Mouse (Mus musculus): ENCODE data around the gene Dennd1a.

The Dennd1a gene

GRCm38 (mm10) chr2:38223759-38224158 is 63.4 kb downstream of the Dennd1a start:
- no peak for DNase-seq (ENCODE audit: low read depth)

GRCm38 (mm10) chr2:38221461-38221860 is 65.7 kb downstream of the Dennd1a start:
- DNase-seq (ENCODE audit: low read depth): no peak

DNA sequence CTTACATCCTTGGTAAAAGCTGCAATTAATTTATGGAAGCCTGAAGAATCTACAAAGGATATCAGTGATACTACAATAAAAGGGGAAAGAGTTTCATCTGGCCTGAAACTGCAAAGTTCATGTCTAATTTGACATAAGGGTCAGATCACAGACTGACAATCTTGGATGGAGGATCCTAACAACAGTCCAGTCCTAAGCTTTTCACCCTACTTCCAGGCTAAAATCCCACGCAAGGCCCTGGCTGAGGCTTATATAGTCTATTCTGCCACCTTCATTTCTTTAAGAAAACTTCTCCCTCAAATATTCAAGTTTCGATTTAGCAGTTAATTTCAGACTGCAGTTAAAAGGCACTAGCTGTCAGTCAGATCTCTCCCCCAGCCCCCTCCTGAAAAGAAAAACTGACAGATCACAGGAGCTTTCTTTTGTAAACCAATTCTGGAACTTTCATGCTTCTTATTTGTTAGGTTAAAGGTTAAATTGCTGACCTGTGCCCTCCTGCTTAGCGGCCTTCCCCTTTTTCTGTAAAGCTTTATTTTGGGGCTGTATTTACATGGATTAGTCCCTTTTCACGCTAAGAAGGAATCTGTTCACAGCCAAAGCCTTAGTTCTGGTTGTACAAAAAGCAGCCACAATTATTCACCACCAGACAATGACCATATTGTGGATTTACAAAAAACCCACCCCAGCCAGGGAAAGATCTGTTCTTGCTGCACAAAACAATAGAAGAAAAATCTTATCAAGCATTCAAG is 66.3 kb downstream of the Dennd1a start:
- DNase-seq (ENCODE audit: low read depth): no peak

DNA sequence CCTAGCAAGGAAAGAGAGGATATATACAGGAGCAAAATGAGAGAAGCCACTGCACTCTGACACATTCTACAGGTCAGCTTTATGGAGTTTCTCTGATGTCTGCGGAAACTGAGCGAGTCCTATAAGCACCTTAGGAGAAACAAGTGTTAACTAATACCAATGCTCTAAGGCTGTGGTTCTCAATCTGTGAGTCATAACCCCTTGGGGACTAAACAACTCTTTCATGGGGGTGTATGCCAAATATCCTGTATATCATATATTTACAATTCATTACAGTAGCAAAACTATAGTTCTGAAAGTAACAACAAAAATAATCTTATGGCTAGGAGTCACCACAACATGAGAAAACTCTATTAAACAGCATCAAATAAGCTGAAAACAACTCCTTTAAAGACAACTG is 67.5 kb downstream of the Dennd1a start:
- peak; percentile 37 for DNase-seq (ENCODE audit: low read depth)

DNA sequence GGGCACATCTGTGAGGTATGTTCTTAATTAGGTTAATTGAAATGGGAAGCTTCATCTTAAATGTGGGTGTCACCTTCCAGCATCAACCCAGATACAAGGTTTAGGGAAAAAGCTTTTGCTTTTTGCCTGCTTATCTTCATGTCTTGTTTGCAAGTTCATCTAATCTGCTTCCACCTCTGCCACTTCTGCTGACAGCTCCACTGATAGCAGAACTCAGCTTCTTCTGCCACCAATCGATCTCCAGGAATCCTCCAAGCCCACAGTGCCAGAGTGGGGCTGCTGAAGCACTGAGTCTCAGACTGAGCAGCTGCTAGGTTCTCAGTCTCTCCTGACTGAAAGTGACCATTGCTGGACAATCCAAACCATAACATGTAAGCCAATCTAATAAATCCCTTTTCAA is 74.1 kb downstream of the Dennd1a start:
- no peak for DNase-seq (ENCODE audit: low read depth)

- DNase-seq (ENCODE audit: low read depth): peak; percentile 42
Measured at GRCm38 (mm10) chr2:38211426-38211825, 75.8 kb downstream of the Dennd1a start.

DNA sequence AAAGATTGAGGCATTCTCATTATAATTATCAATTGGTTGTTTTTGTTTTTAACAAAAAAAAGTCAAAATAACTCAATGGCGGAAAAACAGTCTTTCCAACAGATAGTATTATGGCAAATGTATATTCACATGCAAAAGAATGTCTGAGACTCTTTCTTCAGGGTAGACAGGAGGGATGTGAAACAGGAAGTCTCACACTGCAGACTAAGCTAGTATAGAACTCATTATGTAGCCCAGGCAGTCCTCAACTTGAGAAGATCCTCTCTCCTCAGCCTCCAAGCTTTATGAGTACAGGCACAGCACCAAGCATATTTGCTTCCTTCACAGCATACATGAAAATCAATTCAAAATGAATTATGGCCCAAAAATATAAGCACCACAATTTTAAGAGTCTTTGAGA is 79.4 kb downstream of the Dennd1a start:
- no peak for DNase-seq (ENCODE audit: low read depth)

GRCm38 (mm10) chr2:38205281-38205680 is 81.9 kb downstream of the Dennd1a start:
- DNase-seq (ENCODE audit: low read depth): no peak

DNA sequence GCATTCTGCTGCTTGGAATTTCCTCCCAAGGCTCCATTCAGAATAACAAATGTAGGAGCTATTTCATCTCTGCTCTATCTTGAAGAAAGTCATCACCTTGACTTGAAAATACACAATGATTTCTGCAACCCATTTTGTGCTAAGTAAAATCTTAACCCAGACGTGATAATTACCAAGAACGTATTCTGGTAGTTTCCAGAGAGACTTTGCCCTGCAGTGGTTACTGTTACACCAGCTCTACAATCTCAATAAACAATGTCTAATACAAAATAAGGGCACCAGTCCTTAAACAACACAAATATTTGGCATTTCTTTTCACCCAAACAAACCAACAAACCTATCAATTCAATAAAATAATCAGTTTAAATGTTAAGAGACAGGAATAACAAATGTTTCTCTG is 82.5 kb downstream of the Dennd1a start:
- no peak for DNase-seq (ENCODE audit: low read depth)

GRCm38 (mm10) chr2:38198072-38198471 is 89.1 kb downstream of the Dennd1a start:
- no peak for DNase-seq (ENCODE audit: low read depth)

DNA sequence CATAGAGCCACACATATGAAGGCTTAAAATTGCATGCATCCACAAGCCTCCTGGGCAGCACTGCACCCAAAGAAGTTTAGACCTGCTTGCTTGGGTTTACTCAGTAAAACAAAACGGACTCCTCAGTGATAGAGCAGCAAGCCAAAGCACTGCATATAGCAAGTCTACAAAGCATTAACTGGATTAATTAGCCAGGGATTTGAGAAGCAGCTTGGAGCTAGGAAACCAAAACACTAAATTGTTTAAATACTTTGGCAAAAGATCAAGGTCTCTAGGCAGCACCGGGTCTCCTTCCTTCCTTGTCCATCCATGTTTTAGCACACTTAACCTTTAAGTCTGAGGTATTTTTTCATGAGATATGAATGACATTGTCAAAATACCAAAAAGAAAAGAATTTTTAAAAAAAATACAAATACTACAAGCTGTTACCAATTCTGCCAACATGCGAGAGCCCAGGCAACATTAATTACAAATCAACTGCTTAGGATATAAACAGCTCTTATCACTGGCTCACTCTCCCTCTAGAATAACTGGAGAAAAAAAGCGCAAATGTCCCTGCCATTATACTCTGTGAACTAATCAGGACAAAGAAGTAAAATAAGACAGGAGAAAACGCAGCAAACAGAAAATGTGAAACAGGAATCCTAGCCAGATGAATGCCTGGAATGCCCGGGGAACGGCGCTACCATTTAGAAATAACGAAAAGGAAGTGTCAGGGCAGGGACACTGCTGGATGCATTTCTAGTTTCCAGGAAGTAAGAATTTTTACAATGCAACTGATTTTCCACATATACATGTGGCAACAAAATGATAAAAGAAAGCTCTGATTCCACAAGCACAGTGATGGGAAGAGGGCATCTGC is 90.8 kb downstream of the Dennd1a start:
- DNase-seq (ENCODE audit: low read depth): no peak

DNA sequence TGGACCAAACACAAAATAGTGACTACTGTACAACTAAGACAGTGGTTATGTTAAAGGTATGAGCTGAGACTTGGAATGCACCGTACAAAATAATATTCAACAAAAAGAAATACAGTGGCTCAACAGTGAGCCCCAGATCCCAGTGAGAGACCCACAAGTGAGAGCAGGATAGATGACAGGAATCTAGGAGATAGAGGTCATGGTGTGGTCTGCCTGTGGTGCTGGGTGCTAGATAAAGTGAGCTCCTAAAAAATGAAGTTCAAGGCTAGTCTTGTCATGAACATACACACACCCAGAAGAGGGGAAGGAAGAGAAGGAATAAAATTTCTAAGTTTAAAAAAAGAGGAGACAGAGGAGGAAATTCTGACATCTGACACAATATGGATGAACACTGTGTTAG is 95.2 kb downstream of the Dennd1a start:
- DNase-seq (ENCODE audit: low read depth): no peak

GRCm38 (mm10) chr2:38191601-38192000 is 95.6 kb downstream of the Dennd1a start:
- no peak for DNase-seq (ENCODE audit: low read depth)

DNA sequence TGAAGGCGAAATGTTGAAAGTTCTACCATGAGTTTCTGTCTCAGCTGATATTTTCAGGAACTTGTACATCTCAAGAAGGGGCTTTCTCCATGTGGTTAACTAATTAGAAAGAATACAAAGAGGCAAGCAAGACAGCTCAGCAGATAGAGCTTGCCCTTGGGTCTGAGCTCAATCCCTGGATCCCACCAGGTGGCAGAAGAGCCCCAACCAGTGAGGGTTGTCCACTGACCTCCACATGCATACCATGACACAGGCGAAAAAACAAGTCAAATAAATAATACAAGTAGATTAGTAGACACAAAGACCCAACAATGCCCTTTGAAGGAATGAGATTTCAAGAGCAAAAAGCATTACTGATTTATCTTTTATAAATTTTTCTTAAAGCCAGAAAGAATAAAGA is 100.8 kb downstream of the Dennd1a start:
- peak; percentile 61 for DNase-seq (ENCODE audit: low read depth)

- DNase-seq (ENCODE audit: low read depth): no peak
Measured at GRCm38 (mm10) chr2:38184977-38185376, 102.2 kb downstream of the Dennd1a start.

GRCm38 (mm10) chr2:38183881-38184280 is 103.3 kb downstream of the Dennd1a start:
- DNase-seq (ENCODE audit: low read depth): no peak

DNA sequence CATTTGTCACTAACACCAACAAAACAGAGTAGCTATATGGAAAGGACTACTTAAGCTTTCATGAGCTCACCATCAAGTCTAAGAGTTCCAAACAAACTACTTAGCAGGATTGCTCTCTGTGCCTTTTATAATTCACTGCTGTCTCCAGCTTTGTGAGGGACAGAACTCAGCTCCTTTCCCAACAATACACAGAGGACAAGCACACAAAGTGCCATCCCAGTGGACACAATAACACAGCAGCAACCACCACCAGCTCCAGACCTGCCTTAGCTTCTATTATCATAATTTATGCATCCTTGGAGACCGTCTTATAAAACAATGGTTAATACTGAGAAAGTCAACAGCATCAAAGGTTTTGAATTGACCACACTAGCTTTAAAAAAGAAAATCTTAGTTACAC is 104.9 kb downstream of the Dennd1a start:
- DNase-seq (ENCODE audit: low read depth): no peak

DNA sequence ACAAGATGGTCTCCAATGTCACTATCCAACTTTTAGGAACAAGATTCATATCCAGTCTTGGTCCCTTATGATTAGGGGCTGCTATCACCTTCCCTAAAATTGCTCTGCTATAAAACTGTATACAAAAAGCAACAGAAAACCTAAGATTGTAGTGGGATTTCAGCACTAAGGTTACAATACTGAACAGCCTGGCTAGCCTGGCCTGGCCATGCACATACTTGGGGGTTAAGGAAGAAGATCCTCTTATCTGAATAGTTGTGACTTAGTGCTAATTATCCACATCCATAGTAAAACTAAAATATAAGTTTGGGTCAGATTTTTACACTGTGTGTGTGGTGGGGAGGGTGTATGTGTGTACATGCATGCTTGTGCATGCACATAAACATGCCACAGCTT is 109.6 kb downstream of the Dennd1a start:
- no peak for DNase-seq (ENCODE audit: low read depth)

- DNase-seq (ENCODE audit: low read depth): no peak
Measured at GRCm38 (mm10) chr2:38176870-38177582, 110.2 kb downstream of the Dennd1a start.

DNA sequence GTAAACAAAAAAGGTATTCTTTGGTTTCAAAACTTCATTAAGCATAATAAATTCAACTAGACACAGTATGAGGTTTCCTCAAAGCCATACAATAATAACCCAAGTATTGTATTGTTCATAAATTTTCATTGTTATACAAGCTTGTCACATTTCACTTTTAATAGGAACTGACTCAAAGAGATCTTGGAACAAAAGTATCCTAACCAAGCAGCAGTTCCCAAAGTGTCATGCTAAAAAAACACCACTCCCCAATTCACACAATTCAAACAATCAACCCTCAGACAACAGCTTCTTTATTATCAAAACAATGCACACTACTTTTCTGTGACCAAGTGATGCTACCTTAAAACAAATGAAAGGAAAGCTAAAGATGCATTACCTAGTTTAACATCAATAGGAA is 111.9 kb downstream of the Dennd1a start:
- no peak for DNase-seq (ENCODE audit: low read depth)

- no peak for DNase-seq (ENCODE audit: low read depth)
Measured at GRCm38 (mm10) chr2:38168606-38169005, 118.6 kb downstream of the Dennd1a start.

DNA sequence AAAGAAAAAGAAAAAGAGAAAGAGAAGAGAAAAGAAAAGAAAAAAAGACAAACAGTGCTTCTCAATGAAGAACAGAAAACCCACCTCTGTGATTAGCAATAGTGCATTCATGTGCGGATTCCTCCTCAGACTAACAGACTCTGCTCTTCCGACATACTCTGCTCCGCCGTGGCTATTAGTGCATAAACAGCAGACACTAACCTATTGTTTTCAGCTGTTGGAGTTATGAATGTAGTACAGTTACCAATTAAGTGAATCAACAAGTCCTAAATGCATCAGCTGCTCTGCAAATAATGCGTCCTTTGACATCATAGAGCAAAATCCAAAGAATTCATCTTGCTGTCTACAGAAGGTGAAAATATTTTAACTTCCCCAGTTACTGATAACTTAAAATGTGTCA is 121.2 kb downstream of the Dennd1a start:
- no peak for DNase-seq (ENCODE audit: low read depth)

All from 416B (cell line).